Mouse (Mus musculus) lung, adult 2 months (tissue): Measurements from ENCODE around the gene Ube2h. TPM values are rescaled to one million over a fixed set of nuclear protein-coding genes. Genes with fewer than 3 reads are reported as not detected.

Source experiments
- DNase-seq: peaks from one replicate; pipeline ENCODE4 v3.0.0; 2022
- H3K4me1 ChIP-seq: fragments of 200-500 bp; 2 replicates; pipeline ENCODE4 v1.6.1; 2011; ENCODE audit warnings: low read length; ENCODE audit not compliant: control insufficient read depth, insufficient read depth
- H3K4me3 ChIP-seq: fragments of 200-500 bp; replicated peaks from 2 replicates; pipeline ENCODE3; 2011; ENCODE audit warnings: low read depth, mild to moderate bottlenecking, control low read depth, low read length; ENCODE audit errors: extremely low read depth
- CTCF ChIP-seq: fragments of 200-500 bp; IDR thresholded peaks from 2 replicates; pipeline ENCODE4 v1.5.1; 2011; ENCODE audit warnings: mild to moderate bottlenecking, low read length, control low read depth; ENCODE audit not compliant: insufficient read depth
- POLR2A ChIP-seq: fragments of 200-500 bp; IDR thresholded peaks from 2 replicates; pipeline ENCODE4 v1.6.1; 2011; ENCODE audit warnings: low read depth, mild to moderate bottlenecking, control low read depth, low read length, borderline replicate concordance; ENCODE audit errors: extremely low read depth
- WGBS: fragments of 180-500 bp; shearing (Covaris S2); methylation state at CpG from one replicate; pipeline ENCODE4 v1.1.7; 2018; 5-methylcytosine and 5-hydroxymethylcytosine counted together
- polyA plus RNA-seq: library from polyadenylated mRNA; depleted of rRNA; stranded (reverse); fragments of >200 nt; gene quantifications from 2 replicates; pipeline ENCODE4 v1.2.3, GENCODE M21; 2012

The Ube2h gene
- polyA plus RNA-seq, 1 experiment: 59.9 TPM

DNA sequence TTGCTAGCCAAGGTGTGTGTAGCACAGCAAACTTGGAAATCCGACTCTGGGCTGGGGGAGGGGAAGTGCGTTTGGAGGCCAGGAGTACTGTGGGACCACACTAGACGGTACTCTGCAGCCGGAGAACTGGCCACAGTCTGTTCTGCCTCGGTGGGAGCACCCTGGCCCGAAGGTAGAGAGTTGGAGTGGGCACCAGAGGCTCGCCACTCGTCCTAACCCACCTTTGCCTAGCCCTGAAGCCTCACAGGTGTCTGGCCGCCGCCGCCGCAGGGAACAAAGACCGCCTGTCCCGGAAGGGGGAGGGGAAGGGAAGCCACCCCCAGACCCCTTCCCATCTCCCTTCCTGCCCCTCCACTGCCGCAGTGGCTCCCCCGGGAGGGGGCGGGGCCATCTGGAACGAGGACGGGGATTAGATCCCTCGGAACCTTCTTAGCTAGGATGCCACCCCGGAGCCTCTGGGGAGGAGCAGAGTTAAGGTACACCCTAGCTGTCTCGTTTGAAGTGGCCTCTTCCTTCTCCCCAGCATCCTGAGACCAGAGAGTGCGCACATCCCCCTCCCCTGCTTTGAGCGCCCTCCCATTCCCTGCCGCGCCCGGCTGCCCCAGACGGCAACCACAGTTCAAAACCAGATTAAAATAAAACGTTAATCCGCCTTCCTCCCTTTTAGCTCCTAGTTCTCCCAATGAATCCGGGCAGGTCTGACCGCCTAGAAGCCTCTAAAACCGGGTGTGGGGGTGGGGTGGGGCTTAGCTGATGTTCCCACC is 129.7 kb downstream of the Ube2h start:
- no peak for DNase-seq
- WGBS: 2% methylated on average over 33 of the region's 33 CpGs

DNA sequence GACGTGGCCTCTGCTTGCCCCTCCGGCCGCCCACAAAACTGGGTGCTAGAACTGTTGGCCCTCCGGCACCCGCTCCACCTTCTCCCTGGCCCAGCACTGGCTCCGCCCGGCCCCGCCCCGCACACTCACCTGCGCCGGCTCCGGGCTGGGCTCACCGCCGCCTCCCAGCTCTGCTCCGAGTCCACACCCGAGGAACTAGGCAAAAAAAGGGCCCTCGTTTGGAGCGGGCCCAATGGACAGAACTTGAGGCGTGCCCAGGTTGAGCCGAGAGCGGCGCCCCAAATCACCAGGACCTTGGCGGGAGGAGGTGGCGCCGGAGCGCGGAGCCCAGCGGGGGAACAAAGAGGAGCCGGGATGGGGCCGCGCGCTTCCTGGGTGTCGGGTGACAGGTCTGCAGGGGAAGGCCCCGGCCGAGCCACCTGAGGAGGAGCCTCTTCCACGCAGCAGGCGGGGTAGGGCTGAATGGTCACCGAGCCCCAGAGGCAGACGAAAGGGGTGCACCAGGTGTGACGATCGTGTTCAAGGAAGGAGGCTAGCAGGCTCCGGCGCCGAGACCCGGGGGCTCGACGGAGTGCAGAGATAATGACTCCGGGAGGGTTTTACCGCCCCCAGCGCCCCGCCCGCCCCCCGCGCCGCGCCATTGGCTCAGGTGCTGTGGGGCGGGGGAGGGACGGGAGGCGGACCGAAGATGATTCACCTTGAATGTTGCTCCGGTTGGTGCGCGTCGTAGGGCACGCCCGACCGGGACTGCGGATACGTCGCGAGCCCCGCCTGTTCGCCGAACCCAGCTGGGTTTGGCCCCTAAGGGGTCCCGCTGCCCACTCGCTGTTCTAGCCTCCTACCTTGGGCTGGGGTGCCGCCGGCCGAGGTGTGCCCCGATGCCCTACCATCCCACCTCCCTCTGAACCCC is 130.5 kb downstream of the Ube2h start:
- peak; percentile 75 for DNase-seq
- Histone ChIP-seq H3K4me3 (peak overlapping the region; percentile 66), H3K4me1 (peaks cover 6% of the 10 kb centered on the region; the same call in 1 of the 2 replicates)
- WGBS: 2% methylated on average over 80 of the region's 80 CpGs
- no peak for TF ChIP-seq CTCF
- TF ChIP-seq POLR2A: peak; percentile 22; the same call in 1 of the 2 replicates

More for the DNA sequence above, 129.7 kb downstream of the Ube2h start:
- Histone ChIP-seq H3K4me1 (peaks cover 6% of the 10 kb centered on the region; the same call in 1 of the 2 replicates), H3K4me3 (peak overlapping the region; percentile 66)
- TF ChIP-seq POLR2A (no peak), CTCF (no peak)

DNA sequence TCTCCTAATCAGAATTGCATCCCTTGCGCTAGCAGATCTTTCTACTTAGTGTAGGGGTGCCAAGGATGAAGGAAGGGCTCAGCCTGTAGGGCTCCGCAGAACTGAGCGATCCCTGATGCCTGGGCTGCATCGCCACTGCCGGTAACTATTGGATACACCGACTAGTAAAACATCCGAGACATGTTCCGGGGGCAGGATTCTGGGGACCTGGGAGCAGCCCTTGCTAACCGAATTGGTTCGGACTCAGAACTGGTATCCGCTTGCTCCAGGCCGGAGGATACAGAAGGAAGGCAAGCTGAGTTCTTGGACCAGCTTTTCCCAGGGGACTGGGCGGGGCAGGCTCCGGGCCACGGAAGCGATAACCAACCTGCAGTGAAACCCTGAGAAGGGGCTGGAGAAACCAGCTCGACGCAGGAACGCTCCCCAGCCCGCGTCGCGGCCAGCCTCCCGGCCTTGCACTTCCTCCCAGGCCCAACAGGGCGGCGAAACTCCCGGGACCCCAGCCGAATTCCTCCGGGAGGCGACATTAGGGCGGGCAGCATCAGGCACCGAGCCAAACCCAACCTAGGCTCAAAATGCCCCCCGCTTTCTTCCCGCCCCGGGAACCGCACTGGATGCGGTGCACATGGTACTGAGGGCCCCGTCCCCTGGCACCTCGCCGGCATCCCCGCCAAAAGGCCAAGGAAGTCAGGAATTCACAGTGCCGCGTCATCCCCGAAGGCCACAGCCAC is 131.4 kb downstream of the Ube2h start:
- 2% methylated on average over 44 of the region's 44 CpGs for WGBS
- DNase-seq: peak; percentile 56
- TF ChIP-seq CTCF: no peak
- H3K4me1 ChIP-seq: peaks cover 6% of the 10 kb centered on the region; the same call in 1 of the 2 replicates
- H3K4me3 ChIP-seq: peak overlapping the region; percentile 64

DNA sequence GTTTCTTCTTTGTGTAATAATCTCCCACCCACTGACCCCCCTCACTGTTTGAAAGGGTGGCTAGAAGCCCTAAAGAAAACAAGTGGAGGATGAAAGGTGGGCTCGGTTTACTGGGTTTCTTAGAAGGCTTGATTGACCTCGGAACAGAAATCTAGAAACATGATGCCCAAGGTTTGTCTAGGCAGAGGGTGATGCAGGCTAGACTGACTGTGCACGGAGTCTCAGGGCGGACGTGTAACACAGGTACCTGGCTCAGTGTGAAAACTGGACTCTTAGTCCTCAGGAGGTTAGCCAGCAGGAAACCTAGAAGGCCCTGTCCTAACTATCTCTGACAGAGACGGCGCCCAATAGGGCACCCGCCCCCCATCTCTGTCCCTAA is 131.9 kb downstream of the Ube2h start:
- H3K4me3 ChIP-seq: no peak overlapping the region

DNA sequence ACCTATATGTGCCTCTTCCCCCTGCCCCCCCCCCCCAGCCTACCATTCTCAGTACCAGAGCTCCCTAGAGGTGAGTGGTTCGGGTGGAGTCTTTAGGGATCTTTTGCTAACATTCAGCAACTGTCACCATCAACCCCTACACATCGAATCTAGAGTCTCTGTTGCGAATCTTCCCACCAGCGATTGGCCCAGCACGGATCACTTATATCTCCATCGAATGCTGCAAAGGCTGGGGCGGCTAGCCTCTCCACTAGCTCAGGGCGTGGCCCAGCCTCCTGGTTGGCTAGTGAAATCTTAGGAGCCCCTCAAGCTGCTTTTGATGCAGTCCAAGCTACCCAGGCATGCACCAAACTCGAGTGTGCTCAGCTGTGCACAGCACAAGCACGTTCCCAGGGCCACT is 132.4 kb downstream of the Ube2h start:
- WGBS: 32% methylated on average over 10 of the region's 10 CpGs
- Histone ChIP-seq H3K4me1 (peaks cover 6% of the 10 kb centered on the region; the same call in 1 of the 2 replicates), H3K4me3 (no peak overlapping the region)
- TF ChIP-seq CTCF (no peak), POLR2A (no peak)
- no peak for DNase-seq

More for the DNA sequence above, 131.9 kb downstream of the Ube2h start:
- TF ChIP-seq POLR2A: no peak
- TF ChIP-seq CTCF: no peak
- no peak for DNase-seq
- peaks cover 6% of the 10 kb centered on the region; the same call in 1 of the 2 replicates for H3K4me1 ChIP-seq
- 27% methylated on average over 8 of the region's 8 CpGs for WGBS

DNA sequence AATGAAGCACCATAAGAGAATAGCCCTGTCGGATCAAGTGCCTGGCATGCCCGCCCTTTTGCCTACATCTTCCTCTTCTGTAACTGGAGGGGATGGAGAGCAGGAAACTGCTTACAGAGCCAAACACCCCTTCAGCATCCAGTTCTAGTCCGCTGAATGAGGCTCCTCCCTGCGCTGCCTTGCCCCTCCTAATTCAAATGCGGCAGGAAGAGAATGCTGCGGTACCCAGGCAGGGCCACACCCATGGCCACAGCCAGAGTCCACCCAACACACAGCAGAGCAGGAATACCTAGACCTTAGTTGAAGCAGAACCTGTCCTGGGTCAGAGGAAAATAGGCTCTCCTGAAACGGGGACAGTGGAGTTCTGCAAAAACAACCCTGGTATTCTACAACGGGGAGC is 133.1 kb downstream of the Ube2h start:
- DNase-seq: no peak
- Histone ChIP-seq H3K4me3 (no peak overlapping the region), H3K4me1 (peaks cover 6% of the 10 kb centered on the region; the same call in 1 of the 2 replicates)
- WGBS: 40% methylated on average over 8 of the region's 8 CpGs
- no peak for TF ChIP-seq POLR2A
- TF ChIP-seq CTCF: no peak

DNA sequence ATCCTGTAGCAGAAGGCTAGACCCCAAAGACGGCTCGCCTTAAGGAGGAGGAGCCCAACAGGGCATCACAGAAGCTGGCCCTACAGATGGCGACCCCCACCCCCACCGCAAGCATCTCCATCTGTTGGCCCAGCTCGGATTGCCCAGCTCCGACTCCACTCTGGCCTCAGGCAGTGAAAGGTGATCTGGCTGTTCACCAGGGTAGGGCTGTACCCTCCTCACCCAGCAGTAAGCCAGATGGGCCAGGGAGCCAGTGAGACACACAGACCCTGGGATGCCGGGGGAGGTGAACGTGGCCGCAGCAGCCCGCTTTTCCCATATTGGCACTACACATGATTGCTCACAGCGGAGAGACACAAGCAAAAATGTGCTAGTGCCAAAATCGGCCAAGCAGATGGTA is 135.2 kb downstream of the Ube2h start:
- peaks cover under 1% of the 10 kb centered on the region; the same call in 1 of the 2 replicates for H3K4me1 ChIP-seq
- 81% methylated on average over 12 of the region's 12 CpGs for WGBS
- TF ChIP-seq POLR2A (no peak), CTCF (no peak)
- no peak for DNase-seq
- no peak overlapping the region for H3K4me3 ChIP-seq

DNA sequence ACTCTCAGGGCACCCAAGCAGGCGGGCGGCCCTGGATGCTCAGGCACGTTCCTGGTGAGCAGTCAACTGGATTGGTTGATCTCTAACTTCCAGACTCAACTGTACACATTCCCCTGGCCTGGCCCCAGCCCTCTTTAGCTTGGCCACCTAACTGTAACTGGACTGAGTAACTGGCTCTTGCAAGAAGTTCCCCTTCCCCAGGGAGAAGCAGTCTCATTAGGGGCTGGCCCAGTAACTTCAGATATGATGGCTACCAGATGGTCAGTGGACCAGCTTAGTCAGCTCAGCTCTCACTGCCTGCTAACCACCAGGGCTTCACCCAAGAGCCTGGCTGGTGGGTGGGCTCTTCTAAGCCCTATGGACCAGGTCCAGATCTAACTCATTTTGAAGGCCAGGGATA is 136.1 kb downstream of the Ube2h start:
- DNase-seq: no peak
- Histone ChIP-seq H3K4me1 (no peaks in the 10 kb centered on the region), H3K4me3 (no peak overlapping the region)
- WGBS: 83% methylated on average over 3 of the region's 3 CpGs
- TF ChIP-seq CTCF: no peak
- TF ChIP-seq POLR2A: no peak

DNA sequence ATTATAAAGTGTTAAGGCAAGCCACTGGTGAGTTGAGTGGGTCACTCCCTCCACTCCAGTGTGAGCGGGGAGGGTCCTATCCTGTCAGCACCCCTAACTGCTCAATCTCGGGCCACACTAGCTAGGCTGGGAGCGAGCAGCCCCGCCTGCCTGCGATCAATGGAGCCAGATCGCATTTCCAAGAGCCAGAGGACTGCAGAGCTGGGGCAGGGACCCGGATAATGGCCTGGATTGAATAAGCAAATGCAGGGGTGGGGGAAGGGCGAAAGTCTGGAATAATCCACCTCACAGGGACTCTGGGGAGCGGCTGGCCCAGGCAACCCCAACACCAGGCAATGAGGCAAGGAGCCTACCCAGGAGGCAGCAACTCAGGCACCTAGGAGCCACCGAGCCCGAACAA is 137.1 kb downstream of the Ube2h start:
- WGBS: 64% methylated on average over 11 of the region's 11 CpGs
- no peak overlapping the region for H3K4me3 ChIP-seq
- no peak for DNase-seq
- no peaks in the 10 kb centered on the region for H3K4me1 ChIP-seq
- TF ChIP-seq CTCF: no peak
- TF ChIP-seq POLR2A: no peak
